Mouse (Mus musculus): ENCODE results near the gene Gsn. TPM values are rescaled to one million over a fixed set of nuclear protein-coding genes. Genes with fewer than 3 reads are reported as not detected.

Gsn gene
- total and polyA plus RNA-seq, 3 experiments, result 24.2 to 54.2 (median 42.9) TPM

GRCm38 (mm10) chr2:35265296-35265695 lies 9.1 kb downstream of the Gsn start:
- Histone ChIP-seq H3K36me3 (replicated peaks in 1 of 2; ENCODE audit: control insufficient read depth in 1 of 2, insufficient read depth in 1 of 2, low read length in 1 of 2) (peaks cover 0 to 2% of the 10 kb centered on the region in 2 experiments), H3K79me2 (replicated peaks; ENCODE audit: control insufficient read depth, extremely low read depth, insufficient read depth, poor library complexity, severe bottlenecking) (no peaks in the 10 kb centered on the region), H3K4me2 (ENCODE audit: insufficient read depth, low read depth, poor library complexity, severe bottlenecking) (peak overlapping the region; percentile 42), H3K27ac (ENCODE audit: insufficient read depth, low read depth) (no peak overlapping the region), H3K27me3 (replicated peaks) (no peaks in the 10 kb centered on the region), H3K9ac (ENCODE audit: insufficient read depth, low read depth) (no peak overlapping the region), H3K4me1 (ENCODE audit: control insufficient read depth in 1 of 2, insufficient read depth in 2 of 2) (peaks cover 13 to 73% of the 10 kb centered on the region in 2 experiments), H3K9me3 (replicated peaks; ENCODE audit: low read length) (no peaks in the 10 kb centered on the region), H3K4me3 (replicated peaks in 1 of 3; ENCODE audit: low read depth in 2 of 3, low read length in 2 of 3, poor library complexity in 1 of 3) (no peak overlapping the region)
- in situ Hi-C loops (cut with MboI; ENCODE audit: low pct_ligation_motif_present, low pct_unique_long_range_greater_than_20kb, low sequenced_read_pairs) (no loop called here), dilution Hi-C loops (cut with MboI; ENCODE audit: extremely low pct_ligation_motif_present, extremely low pct_unique_long_range_greater_than_20kb, low sequenced_read_pairs) (no loop called here)
- TF ChIP-seq MAX (IDR thresholded peaks at IDR 0.05; ENCODE audit: low read length), result peak; percentile 95
- no peak for TF ChIP-seq USF1 (IDR thresholded peaks at IDR 0.05; ENCODE audit: low read depth, low read length)
- TF ChIP-seq ZMIZ1 (IDR thresholded peaks at IDR 0.05; ENCODE audit: low read depth, low read length), result no peak
- no peak for TF ChIP-seq RCOR1 (conservative IDR thresholded peaks at IDR 0.05; ENCODE audit: low read depth, low read length)
- no peak for TF ChIP-seq UBTF (IDR thresholded peaks at IDR 0.05; ENCODE audit: low read depth, low read length)
- no peak for TF ChIP-seq PAX5 (IDR thresholded peaks at IDR 0.05; ENCODE audit: low read length)
- TF ChIP-seq POLR2A (IDR thresholded peaks at IDR 0.05; ENCODE audit: low read depth, low read length), result peak; percentile 53; the same call in 1 of the 2 replicates
- TF ChIP-seq IRF4 (IDR thresholded peaks at IDR 0.05; ENCODE audit: low read depth, low read length), result no peak
- no peak for TF ChIP-seq JUN (IDR thresholded peaks at IDR 0.05; ENCODE audit: insufficient read depth, low read depth, low read length)
- no peak for TF ChIP-seq ZC3H11A (IDR thresholded peaks at IDR 0.05; ENCODE audit: low read depth, low read length)
- TF ChIP-seq ZKSCAN1 (IDR thresholded peaks at IDR 0.05; ENCODE audit: borderline replicate concordance, low read depth, low read length), result no peak
- TF ChIP-seq MAFK (IDR thresholded peaks at IDR 0.05; ENCODE audit: insufficient replicate concordance, low read length), result no peak
- TF ChIP-seq E2F4 (IDR thresholded peaks at IDR 0.05; ENCODE audit: insufficient replicate concordance, low read depth, low read length), result no peak
- TF ChIP-seq CTCF (conservative IDR thresholded peaks at IDR 0.05 in 1 of 2, IDR thresholded peaks at IDR 0.05 in 1 of 2; ENCODE audit: low read depth in 2 of 2, low read length in 2 of 2), result peak; percentile 45 to 78
- TF ChIP-seq BHLHE40 (IDR thresholded peaks at IDR 0.05; ENCODE audit: low read depth, low read length), result peak; percentile 77
- no peak for TF ChIP-seq TBP (conservative IDR thresholded peaks at IDR 0.05; ENCODE audit: low read depth, low read length)
- no peak for TF ChIP-seq NELFE (IDR thresholded peaks at IDR 0.05; ENCODE audit: low read depth, low read length)
- peak; percentile 91 for TF ChIP-seq MXI1 (IDR thresholded peaks at IDR 0.05; ENCODE audit: low read depth, low read length)
- TF ChIP-seq SIN3A (IDR thresholded peaks at IDR 0.05; ENCODE audit: low read length), result peak; percentile 54
- no peak for TF ChIP-seq CHD1 (IDR thresholded peaks at IDR 0.05; ENCODE audit: low read depth, low read length)
- TF ChIP-seq RAD21 (IDR thresholded peaks at IDR 0.05; ENCODE audit: low read depth, low read length), result peak; percentile 61
- no peak for TF ChIP-seq ZNF384 (IDR thresholded peaks at IDR 0.05; ENCODE audit: low read depth, low read length)
- TF ChIP-seq POLR2AphosphoS2 (IDR thresholded peaks at IDR 0.05; ENCODE audit: low read depth, low read length), result no peak
- no peak for TF ChIP-seq ETS1 (conservative IDR thresholded peaks at IDR 0.05; ENCODE audit: low read depth, low read length)
- no peak for TF ChIP-seq GABPA (IDR thresholded peaks at IDR 0.05; ENCODE audit: insufficient replicate concordance, low read depth, low read length)
- TF ChIP-seq MYC (IDR thresholded peaks at IDR 0.05; ENCODE audit: low read depth, low read length), result peak; percentile 98
- peak; percentile 40; the same call in 1 of the 2 replicates for TF ChIP-seq TCF12 (IDR thresholded peaks at IDR 0.05; ENCODE audit: low read depth, low read length)
- no peak for TF ChIP-seq KAT2A (IDR thresholded peaks at IDR 0.05; ENCODE audit: insufficient replicate concordance, low read length)
- TF ChIP-seq MEF2A (IDR thresholded peaks at IDR 0.05; ENCODE audit: borderline replicate concordance, low read depth, low read length), result peak; percentile 30; the same call in 1 of the 2 replicates
- TF ChIP-seq ELF1 (IDR thresholded peaks at IDR 0.05; ENCODE audit: low read depth, low read length), result no peak
- TF ChIP-seq USF2 (conservative IDR thresholded peaks at IDR 0.05; ENCODE audit: low read depth, low read length), result no peak
- no peak for TF ChIP-seq MAZ (IDR thresholded peaks at IDR 0.05; ENCODE audit: low read depth, low read length)
- peak; percentile 67 for TF ChIP-seq SMC3 (IDR thresholded peaks at IDR 0.05; ENCODE audit: low read depth, low read length)
- TF ChIP-seq HCFC1 (IDR thresholded peaks at IDR 0.05; ENCODE audit: low read depth, low read length), result no peak
- TF ChIP-seq CHD2 (IDR thresholded peaks at IDR 0.05; ENCODE audit: low read length), result no peak
- no peak for TF ChIP-seq JUND (conservative IDR thresholded peaks at IDR 0.05; ENCODE audit: low read depth, low read length)
- TF ChIP-seq NRF1 (IDR thresholded peaks at IDR 0.05; ENCODE audit: low read depth, low read length), result no peak
- TF ChIP-seq EP300 (IDR thresholded peaks at IDR 0.05; ENCODE audit: low read length), result 0 out of 2 replicates have a peak, but pooled peaks have one; percentile 14
- peak; percentile 74 for DNase-seq (ENCODE audit: extremely low read depth)
